Comparison of ENCODE assay signal across 9 mouse cellular contexts in the genomic region with DNA sequence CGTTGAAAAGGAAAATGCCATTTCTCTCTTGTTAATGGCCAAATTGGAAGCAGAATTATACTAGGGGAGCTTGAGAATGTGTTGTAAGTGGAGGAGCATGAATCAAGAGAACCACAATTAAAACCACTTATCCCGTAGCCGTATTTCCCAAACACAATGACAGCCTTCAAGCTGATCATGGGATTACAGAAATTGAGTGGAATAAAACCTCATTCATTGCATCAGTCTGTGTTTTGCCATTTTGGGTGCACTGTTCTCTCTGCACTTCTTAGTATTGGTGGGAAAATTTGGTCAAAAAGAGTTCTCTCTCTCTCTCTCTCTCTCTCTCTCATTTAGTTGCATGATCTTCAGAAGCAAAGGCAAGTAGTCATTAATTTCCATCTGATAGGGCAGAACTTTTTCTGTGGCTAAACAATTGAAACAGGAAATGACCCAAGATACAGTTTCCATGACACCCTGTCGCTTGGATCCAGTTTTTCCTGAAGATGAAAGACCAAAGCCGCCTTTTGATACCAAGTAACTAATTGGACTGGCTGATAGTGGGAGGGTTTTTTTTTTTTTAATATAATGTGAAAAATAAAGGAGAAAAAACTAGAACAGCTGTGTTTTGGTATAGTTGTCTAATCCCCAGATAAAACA. TPM values are rescaled to one million over a fixed set of nuclear protein-coding genes. Genes with fewer than 3 reads are reported as not detected.
DNase-seq lines count a peak whose midpoint lies in the region; ATAC-seq and TF ChIP-seq lines count a peak whose summit lies in the region.
"Had no signal": no experiment of that assay in that cellular context is flagged by ENCODE, and none has a peak within 500 bp of the region (broad histone marks: within the 10 kb centered on the region; RNA-seq: fewer than 3 reads in every experiment).

No protein-coding gene starts in this region.

- no peaks in the 10 kb centered on the region for H3K27me3 ChIP-seq in kidney, adult 2 months (replicated peaks; ENCODE audit: control insufficient read depth, insufficient read depth, low read length)
- H3K27me3 ChIP-seq in neural tube, embryonic 13.5 days = no peaks in the 10 kb centered on the region
- no peaks in the 10 kb centered on the region for H3K27me3 ChIP-seq in forebrain, postnatal 0 days (ENCODE audit: insufficient read depth, low read length)
- H3K27me3 ChIP-seq: heart, embryonic 15.5 days; neural tube, embryonic 15.5 days had no signal

- TF ChIP-seq POLR2A in kidney, adult 2 months (IDR thresholded peaks at IDR 0.05; ENCODE audit: low read depth, low read length) = no peak

- no peak overlapping the region for H3K9ac ChIP-seq in neural tube, embryonic 13.5 days
- H3K9ac ChIP-seq in forebrain, postnatal 0 days = no peak overlapping the region
- H3K9ac ChIP-seq: heart, embryonic 15.5 days; neural tube, embryonic 15.5 days had no signal

- DNase-seq in kidney, adult 2 months = peak; percentile 34
- DNase-seq in kidney, postnatal 10 days = no peak
- no peak for DNase-seq in neural tube, embryonic 10.5 days (ENCODE audit: extremely low spot score, low spot score)
- DNase-seq in forebrain, postnatal 0 days = peak; percentile 35
- DNase-seq in layer of hippocampus, postnatal 25 days (ENCODE audit: extremely low spot score in 1 of 2, low spot score in 1 of 2) = no peak
- no peak for DNase-seq in cerebellum, postnatal 14 days

- H3K4me3 ChIP-seq in kidney, adult 2 months (ENCODE audit: insufficient read depth, low read depth, low read length) = no peak overlapping the region
- H3K4me3 ChIP-seq in neural tube, embryonic 13.5 days = no peak overlapping the region
- no peak overlapping the region for H3K4me3 ChIP-seq in forebrain, postnatal 0 days (ENCODE audit: low read depth, low read length)
- H3K4me3 ChIP-seq: heart, embryonic 15.5 days; neural tube, embryonic 15.5 days had no signal

- TF ChIP-seq CTCF in kidney, adult 2 months (conservative IDR thresholded peaks at IDR 0.05; ENCODE audit: insufficient read depth, insufficient read length, low read depth, low read length) = no peak
- no peak for TF ChIP-seq CTCF in forebrain, postnatal 0 days (IDR thresholded peaks at IDR 0.05; ENCODE audit: low read depth)

- no peaks in the 10 kb centered on the region for H3K9me3 ChIP-seq in neural tube, embryonic 13.5 days
- no peaks in the 10 kb centered on the region for H3K9me3 ChIP-seq in forebrain, postnatal 0 days (ENCODE audit: low read length)
- H3K9me3 ChIP-seq: heart, embryonic 15.5 days; neural tube, embryonic 15.5 days had no signal

- 0 out of 2 replicates have a peak overlapping the region, but pooled peaks have one; percentile 7 for H3K4me2 ChIP-seq in neural tube, embryonic 13.5 days
- H3K4me2 ChIP-seq in forebrain, postnatal 0 days (ENCODE audit: low read depth) = peak overlapping the region; percentile 10
- H3K4me2 ChIP-seq: heart, embryonic 15.5 days; neural tube, embryonic 15.5 days had no signal

- H3K36me3 ChIP-seq in kidney, adult 2 months (ENCODE audit: control insufficient read depth, insufficient read depth, low read length) = no peaks in the 10 kb centered on the region
- H3K36me3 ChIP-seq in neural tube, embryonic 13.5 days = no peaks in the 10 kb centered on the region
- H3K36me3 ChIP-seq in forebrain, postnatal 0 days (ENCODE audit: insufficient read depth) = no peaks in the 10 kb centered on the region
- H3K36me3 ChIP-seq: heart, embryonic 15.5 days; neural tube, embryonic 15.5 days had no signal

- 60% methylated on average over 5 of the region's 5 CpGs for WGBS in kidney, adult 2 months
- 18% methylated on average over 5 of the region's 5 CpGs for WGBS in neural tube, embryonic 13.5 days
- WGBS in forebrain, postnatal 0 days = 10% methylated on average over 5 of the region's 5 CpGs

- ATAC-seq in neural tube, embryonic 13.5 days (ENCODE audit: low read depth) = no peak
- peak; percentile 62; the same call in 1 of the 2 replicates for ATAC-seq in forebrain, postnatal 0 days

- no peak overlapping the region for H3K27ac ChIP-seq in kidney, adult 2 months (ENCODE audit: insufficient read depth, low read depth, low read length)
- no peak overlapping the region for H3K27ac ChIP-seq in neural tube, embryonic 13.5 days (replicated peaks)
- H3K27ac ChIP-seq in forebrain, postnatal 0 days (ENCODE audit: low read depth, low read length) = 0 out of 2 replicates have a peak overlapping the region, but pooled peaks have one; percentile 23
- H3K27ac ChIP-seq: heart, embryonic 15.5 days; neural tube, embryonic 15.5 days had no signal

- peaks cover 13% of the 10 kb centered on the region for H3K4me1 ChIP-seq in kidney, adult 2 months (ENCODE audit: control insufficient read depth, insufficient read depth, low read length)
- H3K4me1 ChIP-seq in neural tube, embryonic 13.5 days (replicated peaks) = peaks cover 33% of the 10 kb centered on the region
- H3K4me1 ChIP-seq in forebrain, postnatal 0 days (ENCODE audit: insufficient read depth) = no peaks in the 10 kb centered on the region; the same call in 1 of the 2 replicates
- H3K4me1 ChIP-seq: heart, embryonic 15.5 days had no signal

RNA-seq across cellular contexts. Expression of gene Cachd1, which starts 34.7 kb away (rescaled TPM):
- polyA plus RNA-seq in kidney, adult 2 months (2012; rRNA removed) = 61.0 and 69.3 TPM in 2 replicates
- polyA plus RNA-seq in neural tube, embryonic 13.5 days (2015; fragmentation: Nextera tagmentation; extraction: Ambion mirVana) = 16.6 and 16.9 TPM in 2 replicates
- total RNA-seq in forebrain, postnatal 0 days (2014; rRNA removed) = 12.2 and 16.9 TPM in 2 replicates
- 7.6 and 12.9 TPM in 2 replicates for polyA plus RNA-seq in forebrain, postnatal 0 days (2015; fragmentation: Nextera tagmentation; extraction: Ambion mirVana)
- total RNA-seq in layer of hippocampus, postnatal 25 days (2021) = 10 to 100 TPM; 30.0 to 32.0 TPM

Comparison
In these comparisons a context has a peak if more than half of its experiments do, and no peak if none do; other contexts are left out.
1. DNase-seq: peak in kidney, adult 2 months (single experiment) and forebrain, postnatal 0 days (single experiment); none in kidney, postnatal 10 days (single experiment), neural tube, embryonic 10.5 days (single experiment), layer of hippocampus, postnatal 25 days (0 of 2) and cerebellum, postnatal 14 days (0 of 2).